Mouse (Mus musculus) ES-E14 (cell line): ENCODE data around the gene Man2a1.

ENCODE experiments used
- CHD2 ChIP-seq: IDR thresholded peaks from 2 replicates; pipeline ENCODE4 v1.6.1; 2014; ENCODE audit warnings: mild to moderate bottlenecking, low read depth, low read length, inconsistent platforms
- HCFC1 ChIP-seq: IDR thresholded peaks from 2 replicates; pipeline ENCODE4 v1.6.1; 2012; ENCODE audit warnings: low read length, inconsistent platforms, borderline replicate concordance; ENCODE audit not compliant: insufficient read depth
- MAFK ChIP-seq: IDR thresholded peaks from 2 replicates; pipeline ENCODE4 v1.6.1; 2014; ENCODE audit warnings: mild to moderate bottlenecking, low read depth, low read length, inconsistent platforms; ENCODE audit not compliant: insufficient read depth
- ZC3H11A ChIP-seq: IDR thresholded peaks from 2 replicates; pipeline ENCODE4 v1.6.1; 2012; ENCODE audit warnings: low read depth, mild to moderate bottlenecking, inconsistent platforms, low read length, borderline replicate concordance

DNA sequence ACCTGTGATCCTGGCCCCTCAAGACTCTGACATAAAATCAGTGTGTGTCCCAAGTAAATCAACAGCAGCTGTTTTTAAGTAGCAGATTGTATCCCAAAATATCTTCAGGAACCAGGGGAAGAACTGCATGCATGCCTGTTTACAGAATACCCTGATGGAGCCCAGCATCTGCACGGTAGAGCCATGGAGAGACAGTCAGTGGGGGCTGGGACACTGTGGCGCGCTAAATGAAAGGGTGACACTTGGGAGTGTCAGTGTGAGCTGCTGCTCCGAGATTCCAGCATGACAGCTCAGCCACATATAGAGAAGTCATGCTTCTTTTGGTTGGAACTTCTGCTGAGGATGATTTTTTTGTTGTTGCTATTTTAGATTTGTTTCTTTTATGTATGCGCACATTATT is 192.1 kb downstream of the Man2a1 start:
- TF ChIP-seq ZC3H11A (no peak), HCFC1 (no peak), CHD2 (no peak), MAFK (no peak)
